Mouse (Mus musculus) heart, embryonic 10.5 days (tissue): ENCODE data around the gene Ctnnd2. TPM values are rescaled to one million over a fixed set of nuclear protein-coding genes. Genes with fewer than 3 reads are reported as not detected.

Experiments used
- DNase-seq: peaks from one replicate; pipeline ENCODE4 v3.0.0-alpha.2; 2017; ENCODE audit warnings: low spot score
- H3K27ac ChIP-seq: fragments of 300-500 bp; sonication (generic); 2 replicates; pipeline ENCODE4 v1.5.1; 2016; ENCODE audit warnings: mild to moderate bottlenecking
- H3K27me3 ChIP-seq: fragments of 300-500 bp; sonication (generic); 2 replicates; pipeline ENCODE4 v1.6.1; 2016; ENCODE audit warnings: mild to moderate bottlenecking; ENCODE audit not compliant: poor library complexity, insufficient read depth, severe bottlenecking
- H3K36me3 ChIP-seq: fragments of 300-500 bp; sonication (generic); 2 replicates; pipeline ENCODE4 v1.6.1; 2016; ENCODE audit warnings: mild to moderate bottlenecking, moderate library complexity
- H3K4me1 ChIP-seq: fragments of 300-500 bp; sonication (generic); 2 replicates; pipeline ENCODE4 v1.6.1; 2016; ENCODE audit warnings: mild to moderate bottlenecking
- H3K4me3 ChIP-seq: fragments of 300-500 bp; sonication (generic); 2 replicates; pipeline ENCODE4 v1.5.1; 2016; ENCODE audit warnings: mild to moderate bottlenecking, moderate library complexity
- H3K9me3 ChIP-seq: fragments of 300-500 bp; sonication (generic); 2 replicates; pipeline ENCODE4 v1.6.1; 2016; ENCODE audit warnings: mild to moderate bottlenecking, moderate library complexity
- WGBS: fragments of 180-500 bp; shearing (Covaris S2); methylation state at CpG from one replicate; pipeline ENCODE4 v1.1.7; 2016; 5-methylcytosine and 5-hydroxymethylcytosine counted together
- polyA plus RNA-seq: library from polyadenylated mRNA; unstranded; fragments of >200 nt; fragmentation: Nextera tagmentation; extraction: Ambion mirVana; gene quantifications from 2 replicates; pipeline ENCODE4 v1.2.1, GENCODE M21; 2016

The Ctnnd2 gene
- polyA plus RNA-seq, 1 experiment from 2014 or later = 4.2 TPM

- Histone ChIP-seq H3K4me1 (no peaks in the 10 kb centered on the region), H3K9me3 (no peaks in the 10 kb centered on the region), H3K27ac (no peak overlapping the region), H3K4me3 (no peak overlapping the region), H3K36me3 (no peaks in the 10 kb centered on the region), H3K27me3 (no peaks in the 10 kb centered on the region)
- no peak for DNase-seq
- WGBS = 69% methylated on average over 3 of the region's 3 CpGs
These were observed 340.1 kb downstream of the Ctnnd2 start for GRCm38 (mm10) chr15:30512467-30512866.

- DNase-seq = no peak
These were observed 340.7 kb downstream of the Ctnnd2 start for GRCm38 (mm10) chr15:30513122-30513521.

GRCm38 (mm10) chr15:30515425-30515824 lies 343.0 kb downstream of the Ctnnd2 start:
- no peak overlapping the region for H3K4me3 ChIP-seq
- H3K4me1 ChIP-seq = no peaks in the 10 kb centered on the region
- 47% methylated on average over 4 of the region's 4 CpGs for WGBS
- H3K27me3 ChIP-seq = no peaks in the 10 kb centered on the region
- H3K27ac ChIP-seq = no peak overlapping the region
- DNase-seq = no peak
- no peaks in the 10 kb centered on the region for H3K36me3 ChIP-seq
- no peaks in the 10 kb centered on the region for H3K9me3 ChIP-seq

More at GRCm38 (mm10) chr15:30513122-30513521, 340.7 kb downstream of the Ctnnd2 start:
- Histone ChIP-seq H3K36me3 (no peaks in the 10 kb centered on the region), H3K27ac (no peak overlapping the region), H3K4me3 (no peak overlapping the region), H3K4me1 (no peaks in the 10 kb centered on the region), H3K27me3 (no peaks in the 10 kb centered on the region), H3K9me3 (no peaks in the 10 kb centered on the region)

- no peaks in the 10 kb centered on the region for H3K9me3 ChIP-seq
- DNase-seq = no peak
- WGBS = 81% methylated on average over 5 of the region's 5 CpGs
- no peak overlapping the region for H3K4me3 ChIP-seq
- H3K27ac ChIP-seq = no peak overlapping the region
- no peaks in the 10 kb centered on the region for H3K27me3 ChIP-seq
- no peaks in the 10 kb centered on the region for H3K36me3 ChIP-seq
- H3K4me1 ChIP-seq = no peaks in the 10 kb centered on the region
These were observed 369.1 kb downstream of the Ctnnd2 start for GRCm38 (mm10) chr15:30541459-30541858.

- no peak for DNase-seq
- Histone ChIP-seq H3K9me3 (no peaks in the 10 kb centered on the region), H3K27me3 (no peaks in the 10 kb centered on the region), H3K27ac (no peak overlapping the region), H3K4me3 (no peak overlapping the region), H3K36me3 (no peaks in the 10 kb centered on the region), H3K4me1 (no peaks in the 10 kb centered on the region)
- 84% methylated on average over 4 of the region's 4 CpGs for WGBS
These were observed 375.9 kb downstream of the Ctnnd2 start for GRCm38 (mm10) chr15:30548263-30548662.

GRCm38 (mm10) chr15:30550956-30551355 lies 378.6 kb downstream of the Ctnnd2 start:
- 86% methylated on average over 12 of the region's 12 CpGs for WGBS
- no peaks in the 10 kb centered on the region for H3K9me3 ChIP-seq

GRCm38 (mm10) chr15:30553910-30554406 lies 381.6 kb downstream of the Ctnnd2 start:
- Histone ChIP-seq H3K4me1 (no peaks in the 10 kb centered on the region), H3K36me3 (no peaks in the 10 kb centered on the region), H3K9me3 (no peaks in the 10 kb centered on the region), H3K27ac (no peak overlapping the region), H3K27me3 (no peaks in the 10 kb centered on the region), H3K4me3 (no peak overlapping the region)
- WGBS = 78% methylated on average over 2 of the region's 2 CpGs
- DNase-seq = no peak

More at GRCm38 (mm10) chr15:30550956-30551355, 378.6 kb downstream of the Ctnnd2 start:
- H3K27me3 ChIP-seq = no peaks in the 10 kb centered on the region
- no peak for DNase-seq
- H3K4me1 ChIP-seq = no peaks in the 10 kb centered on the region
- H3K36me3 ChIP-seq = no peaks in the 10 kb centered on the region
- no peak overlapping the region for H3K4me3 ChIP-seq
- no peak overlapping the region for H3K27ac ChIP-seq

GRCm38 (mm10) chr15:30555787-30556186 lies 383.4 kb downstream of the Ctnnd2 start:
- Histone ChIP-seq H3K4me1 (no peaks in the 10 kb centered on the region), H3K27ac (no peak overlapping the region), H3K4me3 (no peak overlapping the region), H3K27me3 (no peaks in the 10 kb centered on the region), H3K36me3 (no peaks in the 10 kb centered on the region), H3K9me3 (no peaks in the 10 kb centered on the region)
- DNase-seq = no peak
- 89% methylated on average over 2 of the region's 2 CpGs for WGBS

- Histone ChIP-seq H3K36me3 (no peaks in the 10 kb centered on the region), H3K4me1 (no peaks in the 10 kb centered on the region; the same call in 1 of the 2 replicates), H3K27ac (no peak overlapping the region), H3K9me3 (no peaks in the 10 kb centered on the region), H3K27me3 (no peaks in the 10 kb centered on the region), H3K4me3 (no peak overlapping the region)
- 67% methylated on average over 5 of the region's 5 CpGs for WGBS
- no peak for DNase-seq
These were observed 390.0 kb downstream of the Ctnnd2 start for GRCm38 (mm10) chr15:30562375-30562774.

- Histone ChIP-seq H3K9me3 (no peaks in the 10 kb centered on the region), H3K4me1 (no peaks in the 10 kb centered on the region; the same call in 1 of the 2 replicates), H3K4me3 (no peak overlapping the region), H3K27me3 (no peaks in the 10 kb centered on the region), H3K36me3 (no peaks in the 10 kb centered on the region), H3K27ac (no peak overlapping the region)
- no peak for DNase-seq
- 85% methylated on average over 2 of the region's 2 CpGs for WGBS
These were observed 392.2 kb downstream of the Ctnnd2 start for GRCm38 (mm10) chr15:30564594-30564993.

GRCm38 (mm10) chr15:30570254-30570800 lies 397.9 kb downstream of the Ctnnd2 start:
- no peak overlapping the region for H3K27ac ChIP-seq
- 78% methylated on average over 8 of the region's 8 CpGs for WGBS
- no peaks in the 10 kb centered on the region for H3K27me3 ChIP-seq
- no peak overlapping the region for H3K4me3 ChIP-seq
- DNase-seq = no peak
- H3K36me3 ChIP-seq = no peaks in the 10 kb centered on the region
- no peaks in the 10 kb centered on the region for H3K9me3 ChIP-seq
- no peaks in the 10 kb centered on the region for H3K4me1 ChIP-seq

GRCm38 (mm10) chr15:30587446-30587845 lies 415.1 kb downstream of the Ctnnd2 start:
- no peak overlapping the region for H3K4me3 ChIP-seq
- 84% methylated on average over 5 of the region's 5 CpGs for WGBS
- no peak for DNase-seq

GRCm38 (mm10) chr15:30590865-30591264 lies 418.5 kb downstream of the Ctnnd2 start:
- Histone ChIP-seq H3K9me3 (no peaks in the 10 kb centered on the region), H3K36me3 (no peaks in the 10 kb centered on the region), H3K27ac (no peak overlapping the region), H3K4me3 (no peak overlapping the region), H3K4me1 (no peaks in the 10 kb centered on the region), H3K27me3 (no peaks in the 10 kb centered on the region)
- no peak for DNase-seq
- 89% methylated on average over 6 of the region's 6 CpGs for WGBS

More at GRCm38 (mm10) chr15:30587446-30587845, 415.1 kb downstream of the Ctnnd2 start:
- no peaks in the 10 kb centered on the region for H3K9me3 ChIP-seq
- no peaks in the 10 kb centered on the region for H3K27me3 ChIP-seq
- no peaks in the 10 kb centered on the region for H3K36me3 ChIP-seq
- H3K4me1 ChIP-seq = no peaks in the 10 kb centered on the region
- H3K27ac ChIP-seq = no peak overlapping the region

- Histone ChIP-seq H3K4me1 (no peaks in the 10 kb centered on the region), H3K27me3 (no peaks in the 10 kb centered on the region), H3K9me3 (no peaks in the 10 kb centered on the region), H3K4me3 (no peak overlapping the region), H3K27ac (no peak overlapping the region), H3K36me3 (no peaks in the 10 kb centered on the region)
- no peak for DNase-seq
- WGBS = 90% methylated on average over 1 of the region's 1 CpGs
These were observed 423.1 kb downstream of the Ctnnd2 start for GRCm38 (mm10) chr15:30595507-30595906.
